Mouse (Mus musculus) right cerebral cortex, postnatal 4 days (tissue): ENCODE data around the gene Hmgn2.
"Not testable (repeated sequence)": the region's sequence is repeated elsewhere in the genome, so short reads cannot be mapped to it uniquely, and the experiment has no call there.

Experiments used
- DNase-seq: peaks from one replicate; pipeline ENCODE4 v3.0.0-alpha.2; 2022

The Hmgn2 gene

GRCm38 (mm10) chr4:133968150-133968921 lies at the start of gene Hmgn2:
Hmgn2 (minus strand) TSS chr4:133968650.
- DNase-seq, result peak; percentile 44

GRCm38 (mm10) chr4:134017201-134017865 lies 48.9 kb upstream of the Hmgn2 start:
- no peak for DNase-seq

- no peak for DNase-seq
Observed at GRCm38 (mm10) chr4:134016767-134017166, 48.3 kb upstream of the Hmgn2 start.

- DNase-seq, result no peak
Observed at GRCm38 (mm10) chr4:134016208-134016607, 47.8 kb upstream of the Hmgn2 start.

GRCm38 (mm10) chr4:134012858-134013528 lies 44.5 kb upstream of the Hmgn2 start:
- no peak for DNase-seq

- DNase-seq, result no peak
Observed at GRCm38 (mm10) chr4:134011450-134012414, 43.3 kb upstream of the Hmgn2 start.

- DNase-seq, result no peak
Observed at GRCm38 (mm10) chr4:134009709-134010108, 41.3 kb upstream of the Hmgn2 start.

- no peak for DNase-seq
Observed at GRCm38 (mm10) chr4:134006845-134007244, 38.4 kb upstream of the Hmgn2 start.

- no peak for DNase-seq
Observed at GRCm38 (mm10) chr4:134005581-134006358, 37.3 kb upstream of the Hmgn2 start.

GRCm38 (mm10) chr4:134002903-134003302 lies 34.5 kb upstream of the Hmgn2 start:
- no peak for DNase-seq

- DNase-seq, result no peak
Observed at GRCm38 (mm10) chr4:134002246-134002645, 33.8 kb upstream of the Hmgn2 start.

- DNase-seq, result no peak
Observed at GRCm38 (mm10) chr4:134001710-134002109, 33.3 kb upstream of the Hmgn2 start.

GRCm38 (mm10) chr4:134000466-134001438 lies 32.3 kb upstream of the Hmgn2 start, which contains the start of gene Dhdds:
Dhdds (minus strand) TSS chr4:134000918.
- DNase-seq, result peak; percentile 93

- DNase-seq, result no peak
Observed at GRCm38 (mm10) chr4:133994697-133995096, 26.2 kb upstream of the Hmgn2 start.

GRCm38 (mm10) chr4:133991087-133991660 lies 22.7 kb upstream of the Hmgn2 start:
- no peak for DNase-seq

- no peak for DNase-seq
Observed at GRCm38 (mm10) chr4:133990035-133990434, 21.6 kb upstream of the Hmgn2 start.

GRCm38 (mm10) chr4:133988289-133988688 lies 19.8 kb upstream of the Hmgn2 start:
- not testable (repeated sequence) for DNase-seq

- DNase-seq, result no peak
Observed at GRCm38 (mm10) chr4:133982936-133983335, 14.5 kb upstream of the Hmgn2 start.

GRCm38 (mm10) chr4:133980496-133980895 lies 12.0 kb upstream of the Hmgn2 start:
- DNase-seq, result no peak
